Mouse (Mus musculus) liver, embryonic 14.5 days (tissue): ENCODE measurements around the gene Snai3. TPM values are rescaled to one million over a fixed set of nuclear protein-coding genes. Genes with fewer than 3 reads are reported as not detected.

Experiments used
- ATAC-seq: fragments of 200-750 bp; cut with Nextera tagmentation; 2 replicates; pipeline ENCODE4 v1.8.0; 2017; ENCODE audit warnings: moderate number of reproducible peaks, mild to moderate bottlenecking, moderate library complexity; ENCODE audit not compliant: insufficient read depth
- DNase-seq, 3 experiments: peaks; one replicate each; pipeline ENCODE4 v3.0.0-alpha.2; 2012 to 2013; ENCODE audit warnings: low read depth in 3 of 3, low spot score in 3 of 3
- H3K27ac ChIP-seq: fragments of 300-500 bp; sonication (generic); 2 replicates; pipeline ENCODE4 v1.5.1; 2014; ENCODE audit warnings: moderate library complexity, mild to moderate bottlenecking, control low read depth, inconsistent platforms
- H3K27me3 ChIP-seq: fragments of 300-500 bp; sonication (generic); 2 replicates; pipeline ENCODE4 v1.6.1; 2014; ENCODE audit warnings: mild to moderate bottlenecking, low read length, moderate library complexity; ENCODE audit not compliant: control insufficient read depth, insufficient read depth
- H3K36me3 ChIP-seq: fragments of 300-500 bp; sonication (generic); replicated peaks from 2 replicates; pipeline ENCODE4 v1.6.1; 2014; ENCODE audit warnings: low read depth; ENCODE audit not compliant: control insufficient read depth, insufficient read depth
- H3K4me1 ChIP-seq, 2 experiments: fragments of 200-500 bp in 1 of 2; fragments of 300-500 bp in 1 of 2; sonication (generic) in 1 of 2; replicated peaks; 2 replicates each; pipeline ENCODE4 v1.6.1; 2012 to 2014; ENCODE audit warnings: antibody characterized with exemption in 1 of 2, inconsistent platforms in 1 of 2, low read length in 1 of 2; ENCODE audit not compliant: control insufficient read depth in 2 of 2, insufficient read depth in 2 of 2
- H3K4me2 ChIP-seq: fragments of 300-500 bp; sonication (generic); 2 replicates; pipeline ENCODE4 v1.6.1; 2014; ENCODE audit warnings: low read depth, mild to moderate bottlenecking, control low read depth, moderate library complexity
- H3K4me3 ChIP-seq, 2 experiments: fragments of 200-500 bp in 1 of 2; fragments of 300-500 bp in 1 of 2; sonication (generic) in 1 of 2; 2 replicates each; pipeline ENCODE4 v1.5.1; 2012 to 2014; ENCODE audit warnings: low read depth in 2 of 2, low read length in 2 of 2, mild to moderate bottlenecking in 2 of 2, control low read depth in 1 of 2, inconsistent platforms in 1 of 2, moderate library complexity in 1 of 2; ENCODE audit not compliant: insufficient read depth in 1 of 2
- H3K9ac ChIP-seq: fragments of 300-500 bp; sonication (generic); replicated peaks from 2 replicates; pipeline ENCODE4 v1.6.1; 2014; ENCODE audit warnings: mild to moderate bottlenecking, control low read depth, moderate library complexity
- H3K9me3 ChIP-seq: fragments of 300-500 bp; sonication (generic); 2 replicates; pipeline ENCODE4 v1.6.1; 2016; ENCODE audit warnings: low read length, mixed read lengths; ENCODE audit not compliant: control insufficient read depth
- CTCF ChIP-seq: IDR thresholded peaks from 2 replicates; pipeline ENCODE4 v1.5.1; 2016; ENCODE audit warnings: antibody characterized with exemption, low read depth, control low read depth
- EP300 ChIP-seq: IDR thresholded peaks from 2 replicates; pipeline ENCODE4 v1.6.1; 2016; ENCODE audit warnings: antibody characterized with exemption, low read depth
- WGBS: fragments of 180-500 bp; shearing (Covaris S2); extraction: QIAGEN DNeasy Blood & Tissue Kit; methylation state at CpG from one replicate; pipeline ENCODE4 v1.1.7; 2014; ENCODE audit not compliant: insufficient replicate concordance; 5-methylcytosine and 5-hydroxymethylcytosine counted together
- polyA plus RNA-seq, 2 experiments: library from polyadenylated mRNA; depleted of rRNA in 1 of 2; stranded (reverse) in 1 of 2; unstranded in 1 of 2; fragments of >200 nt; fragmentation: Nextera tagmentation in 1 of 2; extraction: Ambion mirVana in 1 of 2; gene quantifications; 2 replicates each; pipeline versions ENCODE4 v1.2.1 to v1.2.3; 2012 to 2014

Snai3 gene
- polyA plus RNA-seq, 2 experiments = 0.16 to 0.41 TPM

GRCm38 (mm10) chr8:122431694-122432442 is 28.7 kb downstream of the Snai3 start:
- 20% methylated on average over 18 of the region's 18 CpGs for WGBS

DNA sequence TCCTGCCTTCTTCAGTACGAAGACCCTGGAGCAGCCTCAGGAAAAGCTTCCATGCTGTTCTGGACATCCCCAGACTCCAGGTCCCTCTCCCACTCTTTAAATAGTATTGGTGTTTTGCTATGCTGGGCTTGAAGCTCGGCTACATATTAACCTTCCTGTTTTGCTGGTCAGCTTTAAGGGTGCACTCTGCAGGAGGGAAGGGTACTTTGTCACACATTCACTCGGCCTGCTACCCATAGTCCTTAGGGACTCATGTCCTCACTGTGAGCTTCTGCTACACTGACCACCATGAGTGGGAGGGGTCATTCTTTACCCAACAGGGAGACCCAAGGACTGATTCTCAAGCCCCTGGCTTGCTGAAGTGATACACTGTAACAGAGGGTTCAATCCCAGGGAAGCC is 29.9 kb downstream of the Snai3 start:
- ATAC-seq = no peak
- no peaks in the 10 kb centered on the region for H3K27me3 ChIP-seq
- H3K9ac ChIP-seq = no peak overlapping the region
- no peak overlapping the region for H3K4me3 ChIP-seq
- no peak for DNase-seq
- no peaks in the 10 kb centered on the region for H3K36me3 ChIP-seq
- 53% methylated on average over 3 of the region's 3 CpGs for WGBS
- H3K4me1 ChIP-seq = peaks cover 3 to 15% of the 10 kb centered on the region in 2 experiments
- no peak overlapping the region for H3K27ac ChIP-seq
- no peak for TF ChIP-seq CTCF
- no peak for TF ChIP-seq EP300
- no peak overlapping the region for H3K4me2 ChIP-seq
- no peaks in the 10 kb centered on the region for H3K9me3 ChIP-seq

More at GRCm38 (mm10) chr8:122431694-122432442, 28.7 kb downstream of the Snai3 start:
- Histone ChIP-seq H3K27ac (peak overlapping the region; percentile 6; the same call in 1 of the 2 replicates), H3K4me1 (peaks cover 3 to 15% of the 10 kb centered on the region in 2 experiments), H3K36me3 (no peaks in the 10 kb centered on the region), H3K9ac (peak overlapping the region; percentile 12; the same call in 1 of the 2 replicates), H3K9me3 (no peaks in the 10 kb centered on the region), H3K27me3 (no peaks in the 10 kb centered on the region), H3K4me3 (peak overlapping the region; percentile 56), H3K4me2 (peak overlapping the region; percentile 72)
- DNase-seq (no peak), ATAC-seq (no peak; the same call in 1 of the 2 replicates)
- TF ChIP-seq CTCF (no peak), EP300 (no peak)

DNA sequence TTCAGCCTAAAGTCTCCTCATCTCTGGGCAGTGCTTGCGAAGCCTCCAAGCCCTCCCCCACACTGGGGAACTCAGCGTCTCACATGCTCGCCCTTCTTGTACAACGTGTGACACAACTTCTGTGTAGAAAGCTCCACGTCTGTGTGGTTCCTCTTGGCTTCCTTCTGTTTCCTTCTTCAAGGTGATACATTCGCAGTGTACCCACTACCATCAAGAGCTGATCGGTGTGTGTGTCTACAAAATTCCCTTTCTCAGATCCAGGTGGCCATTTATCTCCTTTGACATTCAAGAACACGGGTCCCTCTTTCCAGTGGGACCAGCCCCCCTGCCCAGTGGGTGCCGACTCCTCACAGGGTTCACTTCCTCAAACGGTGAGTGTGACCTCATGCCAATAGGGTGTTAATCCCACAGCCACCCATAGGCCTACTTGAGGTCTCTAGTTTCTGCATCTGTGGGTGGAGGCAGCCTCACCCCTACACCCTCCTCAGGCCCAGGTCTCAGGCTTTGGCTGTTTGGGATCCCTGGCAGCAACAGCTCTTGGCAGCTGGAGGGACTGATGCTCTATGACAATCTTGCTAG is 30.4 kb downstream of the Snai3 start:
- no peaks in the 10 kb centered on the region for H3K9me3 ChIP-seq
- H3K9ac ChIP-seq = no peak overlapping the region
- TF ChIP-seq CTCF (no peak), EP300 (no peak)
- no peak overlapping the region for H3K4me2 ChIP-seq
- WGBS = 42% methylated on average over 10 of the region's 10 CpGs
- peaks cover 3 to 15% of the 10 kb centered on the region in 2 experiments for H3K4me1 ChIP-seq
- peak in 1 of 3 experiments; percentile 39 for DNase-seq
- no peak for ATAC-seq
- no peaks in the 10 kb centered on the region for H3K27me3 ChIP-seq
- no peaks in the 10 kb centered on the region for H3K36me3 ChIP-seq
- no peak overlapping the region for H3K4me3 ChIP-seq
- no peak overlapping the region for H3K27ac ChIP-seq

DNA sequence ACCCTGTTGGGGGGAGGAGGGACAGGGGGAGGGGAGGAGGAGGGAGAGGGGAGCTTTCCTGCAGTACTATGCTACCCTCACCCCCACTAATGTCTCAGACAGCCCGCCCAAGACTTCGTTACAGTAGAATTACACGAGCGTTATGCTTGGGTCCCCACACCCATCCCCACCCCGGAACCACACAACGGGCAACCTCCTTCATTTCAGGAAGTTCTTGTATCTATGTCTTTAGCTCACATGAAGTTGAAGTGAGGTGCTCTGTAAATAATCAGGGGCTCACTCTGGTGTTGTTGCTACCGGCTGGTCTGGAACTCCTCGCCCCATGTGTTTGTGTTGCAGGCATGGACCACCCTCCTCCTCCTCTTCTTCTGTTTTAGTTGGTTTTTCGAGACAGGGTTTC is 32.4 kb downstream of the Snai3 start:
- ATAC-seq (no peak), DNase-seq (no peak)
- H3K27me3 ChIP-seq = no peaks in the 10 kb centered on the region
- 46% methylated on average over 9 of the region's 9 CpGs for WGBS
- peaks cover 3 to 15% of the 10 kb centered on the region in 2 experiments for H3K4me1 ChIP-seq
- H3K4me2 ChIP-seq = no peak overlapping the region
- H3K27ac ChIP-seq = no peak overlapping the region
- no peaks in the 10 kb centered on the region for H3K36me3 ChIP-seq
- no peak overlapping the region for H3K4me3 ChIP-seq
- no peak overlapping the region for H3K9ac ChIP-seq
- no peaks in the 10 kb centered on the region for H3K9me3 ChIP-seq
- no peak for TF ChIP-seq EP300

DNA sequence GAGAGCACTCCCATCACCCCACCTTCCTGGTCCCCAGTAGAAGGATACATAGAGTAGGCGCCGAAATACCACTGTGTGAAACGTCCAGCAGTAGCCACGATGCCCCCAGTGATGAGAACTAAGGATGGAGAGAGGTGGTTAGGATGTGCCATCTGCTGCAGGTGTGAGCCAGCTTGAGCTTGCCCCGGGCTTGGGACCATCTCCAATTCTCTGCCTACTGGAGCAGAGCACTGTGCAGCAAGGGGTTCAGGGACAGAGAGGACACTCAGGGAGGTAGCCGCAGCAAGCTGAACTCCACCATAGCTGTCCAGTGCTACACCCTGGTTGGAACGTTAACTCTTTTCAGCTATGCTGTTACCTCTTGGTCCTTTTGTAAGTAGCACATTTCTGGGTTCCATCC is 32.9 kb downstream of the Snai3 start:
- H3K4me2 ChIP-seq = no peak overlapping the region
- no peak for TF ChIP-seq EP300
- no peak for TF ChIP-seq CTCF
- no peaks in the 10 kb centered on the region for H3K9me3 ChIP-seq
- no peak overlapping the region for H3K4me3 ChIP-seq
- no peaks in the 10 kb centered on the region for H3K36me3 ChIP-seq
- DNase-seq = no peak
- ATAC-seq = no peak
- H3K4me1 ChIP-seq = peaks cover 0 to 12% of the 10 kb centered on the region in 2 experiments; a peak in 2 of 4 replicates
- WGBS = 77% methylated on average over 7 of the region's 7 CpGs
- H3K27ac ChIP-seq = no peak overlapping the region
- H3K9ac ChIP-seq = no peak overlapping the region
- no peaks in the 10 kb centered on the region for H3K27me3 ChIP-seq
